Comparison of ENCODE assay signal across 15 mouse cellular contexts in genomic region chr10:79976722-79977107, GRCm38 (mm10).
"Had no signal": no experiment of that assay in that cellular context is flagged by ENCODE, and none has a peak within 500 bp of the region (broad histone marks: within the 10 kb centered on the region; RNA-seq: fewer than 3 reads in every experiment).

No protein-coding gene starts in this region.

- H3K9ac ChIP-seq: limb, embryonic 12.5 days; liver, embryonic 14.5 days had no signal

- H3K4me3 ChIP-seq: limb, embryonic 12.5 days had no signal

- H3K9me3 ChIP-seq: limb, embryonic 12.5 days had no signal

- DNase-seq: kidney, adult 8-10 months; kidney, postnatal 36 days; layer of hippocampus, adult 9-11 months; layer of hippocampus, postnatal 36 days; liver; lung, adult 18-20 months; right cerebral cortex, adult 18-20 months; right cerebral cortex, postnatal 4 days; spleen, adult 18-20 months; thymus, adult 2 months; thymus, postnatal 25 days had no signal

- ATAC-seq: midbrain, embryonic 16.5 days had no signal

- H3K27ac ChIP-seq: kidney, postnatal 0 days; limb, embryonic 12.5 days; liver, embryonic 14.5 days had no signal

- H3K4me2 ChIP-seq: limb, embryonic 12.5 days had no signal
